Mouse (Mus musculus) forebrain, postnatal 0 days (tissue): ENCODE measurements at regions not wholly inside any gene's neighbourhood (a gene's known extent, or its start where the extent isn't known, plus 50 kb on each side); places are given as distances from the start of the nearest gene placed in this dataset.

Experiments
- ATAC-seq: fragments of 200-750 bp; cut with Nextera tagmentation; 2 replicates; pipeline ENCODE4 v1.8.0; 2017; ENCODE audit warnings: mild to moderate bottlenecking, moderate library complexity
- DNase-seq: peaks from one replicate; pipeline ENCODE4 v3.0.0-alpha.2; 2015
- H3K27ac ChIP-seq: fragments of 300-500 bp; sonication (generic); 2 replicates; pipeline ENCODE4 v1.5.1; 2014; ENCODE audit warnings: low read depth, mild to moderate bottlenecking, antibody characterized with exemption, low read length, moderate library complexity, mixed read lengths
- H3K27me3 ChIP-seq: fragments of 300-500 bp; sonication (generic); 2 replicates; pipeline ENCODE4 v1.6.1; 2014; ENCODE audit warnings: mild to moderate bottlenecking, low read length, mixed read lengths; ENCODE audit not compliant: insufficient read depth
- H3K36me3 ChIP-seq: fragments of 300-500 bp; sonication (generic); 2 replicates; pipeline ENCODE4 v1.6.1; 2014; ENCODE audit warnings: mild to moderate bottlenecking, moderate library complexity; ENCODE audit not compliant: insufficient read depth
- H3K4me1 ChIP-seq: fragments of 300-500 bp; sonication (generic); 2 replicates; pipeline ENCODE4 v1.6.1; 2014; ENCODE audit warnings: antibody characterized with exemption; ENCODE audit not compliant: insufficient read depth
- H3K4me2 ChIP-seq: fragments of 300-500 bp; sonication (generic); 2 replicates; pipeline ENCODE4 v1.6.1; 2014; ENCODE audit warnings: low read depth, mild to moderate bottlenecking, moderate library complexity
- H3K4me3 ChIP-seq: fragments of 300-500 bp; sonication (generic); 2 replicates; pipeline ENCODE4 v1.5.1; 2014; ENCODE audit warnings: low read depth, low read length, mixed read lengths
- H3K9ac ChIP-seq: fragments of 300-500 bp; sonication (generic); 2 replicates; pipeline ENCODE4 v1.6.1; 2014; ENCODE audit warnings: mild to moderate bottlenecking
- H3K9me3 ChIP-seq: fragments of 300-500 bp; sonication (generic); 2 replicates; pipeline ENCODE4 v1.6.1; 2016; ENCODE audit warnings: low read length
- CTCF ChIP-seq: sonication (generic); IDR thresholded peaks from 2 replicates; pipeline ENCODE4 v1.5.1; 2016; ENCODE audit warnings: antibody characterized with exemption, control low read depth, low read depth
- WGBS: fragments of 180-500 bp; shearing (Covaris S2); extraction: QIAGEN DNeasy Blood & Tissue Kit; methylation state at CpG from one replicate; pipeline ENCODE4 v1.1.7; 2014; 5-methylcytosine and 5-hydroxymethylcytosine counted together

DNA sequence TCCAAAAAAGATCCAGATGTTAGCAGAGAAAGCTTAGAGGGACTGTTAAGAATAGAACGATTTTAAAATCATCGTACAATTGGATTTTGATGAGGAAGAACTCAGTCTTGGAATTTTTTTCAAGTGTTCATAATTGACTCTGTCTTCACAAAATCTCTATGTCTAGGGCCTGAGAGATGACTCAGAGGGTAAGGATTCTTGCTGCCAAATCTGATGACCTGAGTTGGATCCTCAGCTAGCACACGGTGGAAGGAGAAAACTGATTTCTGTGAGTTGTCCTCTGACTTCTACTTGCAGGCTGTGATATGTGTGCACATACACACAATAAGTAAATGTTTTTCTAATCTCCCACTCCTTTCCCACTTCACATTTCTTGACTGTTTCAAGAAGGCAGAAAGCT lies 218.7 kb upstream of the Rsrc1 start:
- WGBS: 83% methylated on average over 3 of the region's 3 CpGs
- Histone ChIP-seq H3K4me2 (no peak overlapping the region), H3K36me3 (no peaks in the 10 kb centered on the region), H3K9ac (no peak overlapping the region), H3K9me3 (no peaks in the 10 kb centered on the region), H3K27me3 (peaks cover 28% of the 10 kb centered on the region), H3K4me3 (no peak overlapping the region), H3K4me1 (no peaks in the 10 kb centered on the region), H3K27ac (no peak overlapping the region)
- DNase-seq: no peak
- ATAC-seq: no peak
- TF ChIP-seq CTCF: no peak

DNA sequence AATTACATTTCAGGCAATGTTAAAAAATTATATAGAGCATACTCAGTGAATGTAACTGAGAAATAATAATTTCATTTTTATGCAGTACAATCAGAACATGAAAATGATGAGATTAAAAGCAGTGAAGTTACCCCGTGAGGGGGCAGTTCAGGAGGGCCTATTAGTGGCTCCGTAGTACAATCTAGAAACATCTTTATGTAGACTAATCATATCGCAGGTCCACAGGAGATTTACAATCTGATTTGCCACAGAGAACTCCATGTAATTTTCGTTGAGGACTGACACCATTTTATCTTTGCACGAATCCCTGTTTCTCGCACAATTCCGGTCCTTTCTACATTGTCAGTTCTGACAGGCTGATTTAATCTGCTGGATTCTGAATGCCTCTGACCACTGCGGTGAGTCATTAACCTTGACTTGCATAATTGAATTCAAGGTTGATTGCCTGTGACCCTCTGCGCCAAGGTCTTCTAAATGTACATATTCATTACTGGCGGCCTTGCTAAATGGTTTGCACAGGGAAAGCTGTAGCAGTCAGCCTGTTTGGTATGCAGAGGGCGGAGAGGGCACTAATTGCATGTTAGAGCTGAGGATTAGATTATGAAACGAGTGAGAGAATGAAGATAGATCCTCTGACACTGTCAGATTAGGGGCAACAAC lies 183.7 kb upstream of the Rsrc1 start:
- 34% methylated on average over 12 of the region's 12 CpGs for WGBS
- Histone ChIP-seq H3K9ac (no peak overlapping the region), H3K27ac (no peak overlapping the region), H3K9me3 (no peaks in the 10 kb centered on the region), H3K36me3 (no peaks in the 10 kb centered on the region), H3K4me3 (no peak overlapping the region), H3K27me3 (no peaks in the 10 kb centered on the region), H3K4me1 (no peaks in the 10 kb centered on the region), H3K4me2 (no peak overlapping the region)
- no peak for TF ChIP-seq CTCF
- no peak; the same call in 1 of the 2 replicates for ATAC-seq
- DNase-seq: no peak

DNA sequence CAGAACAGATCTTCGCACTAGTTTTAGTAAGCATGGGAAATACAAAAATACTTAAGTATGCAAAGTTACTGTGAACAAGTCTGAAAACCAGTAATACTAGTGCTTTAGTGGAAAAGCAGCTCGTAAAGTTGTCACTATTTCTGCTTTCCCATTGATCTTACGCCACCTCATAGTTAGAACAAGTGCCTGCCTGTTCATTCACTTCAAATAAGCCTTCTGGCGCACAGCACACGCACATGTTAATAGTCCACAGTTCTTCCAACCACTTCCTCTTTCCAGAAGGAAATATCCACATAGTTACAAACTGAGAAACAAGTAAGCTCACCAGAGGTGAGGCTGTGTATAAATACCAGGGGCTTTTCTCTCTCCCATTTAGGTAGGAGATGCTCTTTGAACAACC lies 182.9 kb upstream of the Rsrc1 start:
- Histone ChIP-seq H3K27ac (no peak overlapping the region), H3K9me3 (no peaks in the 10 kb centered on the region), H3K4me1 (no peaks in the 10 kb centered on the region), H3K4me3 (no peak overlapping the region), H3K4me2 (no peak overlapping the region), H3K36me3 (no peaks in the 10 kb centered on the region), H3K27me3 (no peaks in the 10 kb centered on the region), H3K9ac (no peak overlapping the region)
- WGBS: 62% methylated on average over 5 of the region's 5 CpGs
- DNase-seq (no peak), ATAC-seq (no peak)
- TF ChIP-seq CTCF: no peak

DNA sequence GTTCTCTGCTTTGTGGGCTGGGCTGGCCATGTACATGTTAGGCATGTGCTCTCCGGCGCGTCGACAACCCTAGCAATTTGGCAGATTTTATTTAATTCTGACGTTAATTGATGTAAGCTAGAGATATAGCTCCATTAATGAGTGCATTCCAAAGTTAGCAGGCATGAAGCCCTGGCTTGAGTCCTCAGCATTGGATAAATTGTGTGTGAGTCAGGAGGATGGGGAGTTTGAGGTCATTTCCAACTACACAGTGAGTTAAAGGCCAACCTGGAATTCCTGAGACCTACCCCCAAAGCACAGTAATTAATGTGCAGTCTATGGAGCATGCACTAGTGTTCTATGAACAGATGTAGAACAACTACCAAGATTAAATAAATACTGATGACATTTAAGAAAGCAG lies 178.7 kb upstream of the Rsrc1 start:
- H3K27ac ChIP-seq: no peak overlapping the region
- no peaks in the 10 kb centered on the region for H3K36me3 ChIP-seq
- no peak overlapping the region for H3K4me3 ChIP-seq
- DNase-seq (no peak), ATAC-seq (no peak)
- TF ChIP-seq CTCF: no peak
- no peak overlapping the region for H3K9ac ChIP-seq
- no peaks in the 10 kb centered on the region for H3K27me3 ChIP-seq
- no peak overlapping the region for H3K4me2 ChIP-seq
- H3K4me1 ChIP-seq: no peaks in the 10 kb centered on the region
- H3K9me3 ChIP-seq: no peaks in the 10 kb centered on the region
- WGBS: 60% methylated on average over 5 of the region's 5 CpGs

DNA sequence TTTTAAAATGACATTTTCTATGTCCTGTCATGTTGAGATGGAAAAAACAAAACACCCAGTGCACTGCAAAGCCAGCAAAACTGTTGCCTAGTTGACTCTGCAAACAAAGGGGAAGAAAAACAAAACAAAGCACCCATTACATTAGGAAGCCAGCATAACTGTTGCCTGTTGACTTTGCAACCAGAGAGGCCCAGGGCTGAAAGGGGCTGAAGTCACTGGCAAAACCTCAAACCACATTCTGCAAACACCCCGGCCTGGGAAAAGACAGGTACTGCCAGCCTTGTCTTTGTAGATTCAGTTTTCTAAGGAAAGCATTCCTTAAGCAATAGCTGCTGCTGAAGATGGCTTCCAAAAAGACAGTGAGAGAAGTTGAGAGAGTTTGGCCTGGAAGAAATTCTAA lies 175.0 kb upstream of the Rsrc1 start:
- 69% methylated on average over 1 of the region's 1 CpGs for WGBS
- DNase-seq (no peak), ATAC-seq (no peak)
- H3K4me2 ChIP-seq: no peak overlapping the region
- no peak overlapping the region for H3K27ac ChIP-seq
- H3K36me3 ChIP-seq: no peaks in the 10 kb centered on the region
- no peaks in the 10 kb centered on the region for H3K4me1 ChIP-seq
- H3K9ac ChIP-seq: no peak overlapping the region
- TF ChIP-seq CTCF: no peak
- no peak overlapping the region for H3K4me3 ChIP-seq
- H3K9me3 ChIP-seq: no peaks in the 10 kb centered on the region
- no peaks in the 10 kb centered on the region for H3K27me3 ChIP-seq

DNA sequence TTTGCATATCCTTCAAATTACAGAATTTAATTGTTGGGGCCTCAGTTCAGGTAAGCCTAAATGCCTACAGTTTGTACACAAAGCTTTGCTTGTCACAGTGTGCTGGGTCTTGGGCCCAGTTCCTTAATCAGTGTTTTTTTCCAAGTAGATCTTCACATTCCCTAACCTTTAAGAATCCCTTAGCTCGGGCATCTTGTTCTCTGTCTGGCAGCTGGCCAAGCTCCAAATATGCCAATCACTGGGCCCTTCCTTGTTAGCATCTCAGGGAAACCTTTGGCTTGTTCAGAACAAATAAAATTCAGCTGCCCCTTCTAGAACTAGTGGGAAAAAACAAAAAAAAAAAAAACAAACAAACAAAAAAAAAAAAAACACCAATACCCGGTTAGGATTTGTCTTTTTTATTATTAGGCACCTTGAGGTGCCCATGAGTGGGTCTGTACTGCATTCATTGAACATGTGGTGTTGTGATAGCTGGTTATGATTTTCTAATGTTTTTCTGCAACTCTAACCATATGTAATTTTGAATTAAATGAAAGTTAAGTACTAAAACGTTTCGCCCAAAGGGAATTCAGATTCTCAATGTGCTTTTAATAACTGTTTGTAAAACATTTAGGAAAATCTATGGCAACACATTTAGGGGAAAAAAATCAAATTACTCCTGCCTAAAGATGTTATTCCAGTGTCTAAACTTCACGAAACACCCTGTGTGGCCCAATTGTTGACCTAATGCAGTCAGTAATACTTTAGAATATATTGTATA lies 168.3 kb upstream of the Rsrc1 start:
- WGBS: 43% methylated on average over 5 of the region's 5 CpGs
- no peak for ATAC-seq
- peak; percentile 10 for DNase-seq

DNA sequence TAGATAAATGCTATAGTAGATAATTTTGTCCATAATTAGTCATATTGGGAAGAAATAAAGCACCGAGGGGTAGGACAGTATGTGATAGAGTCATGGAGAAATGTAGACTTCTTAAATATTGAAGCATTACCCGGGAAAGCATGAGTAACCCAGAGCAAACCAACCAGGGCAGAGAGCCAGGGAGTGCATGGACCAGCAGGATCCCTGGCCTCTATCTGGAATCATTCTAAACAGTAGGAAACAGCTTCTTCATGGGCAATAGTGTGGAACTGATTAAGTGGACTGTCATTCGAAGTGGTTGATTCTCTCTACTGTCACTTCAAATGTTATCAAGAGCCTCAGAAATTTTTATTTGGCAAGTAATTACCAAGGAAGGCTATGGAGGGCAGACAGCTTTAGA lies 155.4 kb upstream of the Rsrc1 start:
- H3K4me1 ChIP-seq: no peaks in the 10 kb centered on the region
- DNase-seq (no peak), ATAC-seq (no peak)
- H3K9ac ChIP-seq: no peak overlapping the region
- WGBS: 86% methylated on average over 3 of the region's 3 CpGs
- H3K27me3 ChIP-seq: no peaks in the 10 kb centered on the region; the same call in 1 of the 2 replicates
- no peak overlapping the region for H3K27ac ChIP-seq
- H3K9me3 ChIP-seq: no peaks in the 10 kb centered on the region
- no peak overlapping the region for H3K4me3 ChIP-seq
- no peak overlapping the region for H3K4me2 ChIP-seq
- no peaks in the 10 kb centered on the region for H3K36me3 ChIP-seq
- no peak for TF ChIP-seq CTCF

More for the DNA sequence above, 168.3 kb upstream of the Rsrc1 start:
- Histone ChIP-seq H3K27ac (no peak overlapping the region), H3K4me3 (no peak overlapping the region), H3K4me1 (no peaks in the 10 kb centered on the region), H3K36me3 (no peaks in the 10 kb centered on the region), H3K9ac (no peak overlapping the region), H3K9me3 (no peaks in the 10 kb centered on the region), H3K27me3 (no peaks in the 10 kb centered on the region), H3K4me2 (no peak overlapping the region)
- TF ChIP-seq CTCF: no peak
